Mouse (Mus musculus): ENCODE data around the gene Ace. TPM values are rescaled to one million over a fixed set of nuclear protein-coding genes. Genes with fewer than 3 reads are reported as not detected.
A peak's percentile ranks its signal among the peaks of the same experiment; 100 is the strongest.

The Ace gene
- total and polyA plus RNA-seq, 3 experiments: not detected

- TF ChIP-seq ZNF384 (IDR thresholded peaks at IDR 0.05; ENCODE audit: low read depth, low read length) (no peak), TCF12 (IDR thresholded peaks at IDR 0.05; ENCODE audit: low read depth, low read length) (peak; percentile 40; the same call in 1 of the 2 replicates), MYC (IDR thresholded peaks at IDR 0.05; ENCODE audit: low read depth, low read length) (peak; percentile 43; the same call in 1 of the 2 replicates), POLR2AphosphoS2 (IDR thresholded peaks at IDR 0.05; ENCODE audit: low read length) (peak; percentile 76; the same call in 1 of the 2 replicates), GABPA (IDR thresholded peaks at IDR 0.05; ENCODE audit: low read depth, low read length) (no peak), RCOR1 (IDR thresholded peaks at IDR 0.05; ENCODE audit: low read depth, low read length) (no peak), MAX (IDR thresholded peaks at IDR 0.05; ENCODE audit: low read length) (peak; percentile 6; the same call in 1 of the 2 replicates), SIN3A (IDR thresholded peaks at IDR 0.05; ENCODE audit: low read length) (peak; percentile 86), MYB (IDR thresholded peaks at IDR 0.05; ENCODE audit: low read depth, low read length) (no peak), ELF1 (IDR thresholded peaks at IDR 0.05; ENCODE audit: low read depth, low read length) (peak; percentile 78), ZC3H11A (IDR thresholded peaks at IDR 0.05; ENCODE audit: low read depth, low read length) (no peak), NRF1 (IDR thresholded peaks at IDR 0.05; ENCODE audit: insufficient read depth, low read depth, low read length, poor library complexity, severe bottlenecking) (no peak)
Measured at GRCm38 (mm10) chr11:106036548-106037417, 69.0 kb downstream of the Ace start, which contains the start of gene Dcaf7 (continued).

DNA sequence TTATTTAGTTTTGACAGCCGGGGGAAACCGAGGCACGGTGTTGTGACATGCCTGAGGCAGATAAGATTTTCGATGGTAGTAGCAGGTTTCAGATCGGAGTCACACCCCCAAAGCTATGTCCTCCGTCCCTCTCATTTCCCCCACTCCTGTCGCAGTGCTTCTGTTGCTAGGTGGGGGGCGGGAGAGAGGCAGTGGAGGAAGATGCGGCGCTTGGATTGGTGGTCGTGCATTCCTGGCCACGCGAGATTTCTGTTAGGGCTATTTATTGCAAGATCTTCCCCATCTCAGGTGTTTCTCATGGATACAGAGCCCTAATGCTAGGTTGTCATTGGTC, 69.6 kb downstream of the Ace start:
- H3K27me3 ChIP-seq (ENCODE audit: control insufficient read depth in 1 of 2, insufficient read depth in 2 of 2, low read length in 2 of 2): no peaks in the 10 kb centered on the region
- H3K79me2 ChIP-seq (ENCODE audit: control insufficient read depth, insufficient read depth, low read length, poor library complexity): peaks cover 52% of the 10 kb centered on the region
- H3K4me3 ChIP-seq (ENCODE audit: control insufficient read depth in 1 of 2, insufficient read depth in 1 of 2, low read depth in 2 of 2, low read length in 2 of 2): peak overlapping the region; percentile 81 to 98
- H3K9me3 ChIP-seq (replicated peaks; ENCODE audit: insufficient read depth, low read length): no peaks in the 10 kb centered on the region
- peaks cover 2 to 50% of the 10 kb centered on the region in 2 experiments; a peak in 3 of 4 replicates for H3K36me3 ChIP-seq (ENCODE audit: control insufficient read depth in 1 of 2, insufficient read depth in 2 of 2, low read length in 2 of 2)
- H3K9ac ChIP-seq (ENCODE audit: control insufficient read depth, low read depth, low read length, poor library complexity, severe bottlenecking): peak overlapping the region; percentile 91
- H3K27ac ChIP-seq (ENCODE audit: control insufficient read depth, low read depth, low read length): peak overlapping the region; percentile 66
- H3K4me1 ChIP-seq (ENCODE audit: control insufficient read depth in 1 of 2, insufficient read depth in 2 of 2, low read length in 2 of 2): peaks cover 22 to 41% of the 10 kb centered on the region in 2 experiments
- TF ChIP-seq MAZ (IDR thresholded peaks at IDR 0.05; ENCODE audit: low read depth, low read length): peak; percentile 55; the same call in 1 of the 2 replicates
- no peak for TF ChIP-seq ZMIZ1 (IDR thresholded peaks at IDR 0.05; ENCODE audit: low read depth, low read length)
- TF ChIP-seq USF1 (IDR thresholded peaks at IDR 0.05; ENCODE audit: low read depth, low read length): no peak
- no peak for TF ChIP-seq RAD21 (IDR thresholded peaks at IDR 0.05; ENCODE audit: low read depth, low read length)
- TF ChIP-seq SIN3A (IDR thresholded peaks at IDR 0.05; ENCODE audit: low read length): no peak; the same call in 1 of the 2 replicates
- TF ChIP-seq POLR2AphosphoS5 (IDR thresholded peaks at IDR 0.05; ENCODE audit: borderline replicate concordance, low read depth, low read length): no peak
- no peak for TF ChIP-seq KAT2A (conservative IDR thresholded peaks at IDR 0.05; ENCODE audit: low read depth, low read length)
- no peak for TF ChIP-seq JUND (IDR thresholded peaks at IDR 0.05; ENCODE audit: low read depth, low read length)
- no peak for TF ChIP-seq MAFK (IDR thresholded peaks at IDR 0.05; ENCODE audit: borderline replicate concordance, low read depth, low read length)
- no peak; the same call in 1 of the 2 replicates for TF ChIP-seq CHD1 (IDR thresholded peaks at IDR 0.05; ENCODE audit: low read depth, low read length)
- no peak for TF ChIP-seq ELF1 (IDR thresholded peaks at IDR 0.05; ENCODE audit: low read depth, low read length)
- TF ChIP-seq TBP (IDR thresholded peaks at IDR 0.05; ENCODE audit: low read depth, low read length): 0 out of 2 replicates have a peak, but pooled peaks have one; percentile 23
- TF ChIP-seq GATA1 (IDR thresholded peaks at IDR 0.05; ENCODE audit: low read depth, low read length): 0 out of 2 replicates have a peak, but pooled peaks have one; percentile 22
- TF ChIP-seq TCF12 (IDR thresholded peaks at IDR 0.05; ENCODE audit: low read depth, low read length): 0 out of 2 replicates have a peak, but pooled peaks have one; percentile 31
- TF ChIP-seq CHD2 (IDR thresholded peaks at IDR 0.05; ENCODE audit: low read length): peak; percentile 81
- TF ChIP-seq TAL1 (IDR thresholded peaks at IDR 0.05; ENCODE audit: low read length): no peak
- TF ChIP-seq ZNF384 (IDR thresholded peaks at IDR 0.05; ENCODE audit: low read depth, low read length): no peak
- TF ChIP-seq E2F4 (IDR thresholded peaks at IDR 0.05; ENCODE audit: borderline replicate concordance, low read depth, low read length): no peak
- 0 out of 2 replicates have a peak, but pooled peaks have one; percentile 28 for TF ChIP-seq POLR2AphosphoS2 (IDR thresholded peaks at IDR 0.05; ENCODE audit: low read length)
- 0 out of 2 replicates have a peak, but pooled peaks have one; percentile 23 for TF ChIP-seq ETS1 (IDR thresholded peaks at IDR 0.05; ENCODE audit: low read depth, low read length)
- TF ChIP-seq GABPA (IDR thresholded peaks at IDR 0.05; ENCODE audit: low read depth, low read length): no peak
- TF ChIP-seq CTCF (IDR thresholded peaks at IDR 0.05 in 2 of 3, conservative IDR thresholded peaks at IDR 0.05 in 1 of 3; ENCODE audit: control insufficient read depth in 1 of 3, insufficient read depth in 1 of 3, low read depth in 2 of 3, low read length in 3 of 3, poor library complexity in 1 of 3, severe bottlenecking in 1 of 3): no peak
- peak; percentile 8 for TF ChIP-seq MXI1 (IDR thresholded peaks at IDR 0.05; ENCODE audit: low read depth, low read length)
- TF ChIP-seq ZC3H11A (IDR thresholded peaks at IDR 0.05; ENCODE audit: low read depth, low read length): no peak
- peak in 1 of 2 experiments; percentile 11; a peak in 1 of 4 replicates for TF ChIP-seq EP300 (IDR thresholded peaks at IDR 0.05; ENCODE audit: low read depth in 1 of 2, low read length in 2 of 2)
- DNase-seq (ENCODE audit: low read depth, low spot score): peak; percentile 86

Data from MEL (cell line).